In genomic region chr11:117081165-117082064, GRCm38 (mm10) we compare ENCODE assay signal across 8 mouse cellular contexts. TPM values are rescaled to one million over a fixed set of nuclear protein-coding genes. Genes with fewer than 3 reads are reported as not detected.
DNase-seq lines count a peak whose midpoint lies in the region; ATAC-seq and TF ChIP-seq lines count a peak whose summit lies in the region.

No protein-coding gene starts in this region.

- no peak overlapping the region for H3K4me3 ChIP-seq in bone marrow, adult 2 months (replicated peaks; ENCODE audit: control insufficient read depth, low read depth, low read length)
- H3K4me3 ChIP-seq in embryonic facial prominence, embryonic 15.5 days (replicated peaks), result 0 out of 2 replicates have a peak overlapping the region, but pooled peaks have one; percentile 6
- no peak overlapping the region for H3K4me3 ChIP-seq in limb, embryonic 15.5 days
- no peak overlapping the region for H3K4me3 ChIP-seq in midbrain, embryonic 16.5 days (ENCODE audit: low read depth, low read length)
- no peak overlapping the region for H3K4me3 ChIP-seq in spleen, adult 2 months (ENCODE audit: extremely low read depth, insufficient read depth, insufficient read length)

- H3K9ac ChIP-seq in embryonic facial prominence, embryonic 15.5 days, result no peak overlapping the region
- no peak overlapping the region for H3K9ac ChIP-seq in limb, embryonic 15.5 days
- peak overlapping the region; percentile 8; the same call in 1 of the 2 replicates for H3K9ac ChIP-seq in midbrain, embryonic 16.5 days (ENCODE audit: low read depth, low read length)

- peak overlapping the region; percentile 9; the same call in 1 of the 2 replicates for H3K27ac ChIP-seq in bone marrow, adult 2 months (ENCODE audit: control insufficient read depth, insufficient read depth, low read depth, low read length, poor library complexity)
- H3K27ac ChIP-seq in embryonic facial prominence, embryonic 15.5 days (replicated peaks), result peak overlapping the region; percentile 77
- peak overlapping the region; percentile 77 for H3K27ac ChIP-seq in limb, embryonic 15.5 days
- peak overlapping the region; percentile 38; the same call in 1 of the 2 replicates for H3K27ac ChIP-seq in midbrain, embryonic 16.5 days (ENCODE audit: low read length)
- peak overlapping the region; percentile 24; the same call in 1 of the 2 replicates for H3K27ac ChIP-seq in spleen, adult 2 months (ENCODE audit: insufficient read depth, low read length)

- H3K4me2 ChIP-seq in embryonic facial prominence, embryonic 15.5 days (replicated peaks), result peak overlapping the region; percentile 22
- peak overlapping the region; percentile 12; the same call in 1 of the 2 replicates for H3K4me2 ChIP-seq in limb, embryonic 15.5 days
- peak overlapping the region; percentile 41 for H3K4me2 ChIP-seq in midbrain, embryonic 16.5 days (ENCODE audit: low read length)

- peaks cover 4% of the 10 kb centered on the region for H3K4me1 ChIP-seq in bone marrow, adult 2 months (ENCODE audit: control insufficient read depth, insufficient read depth, low read length)
- peaks cover 57% of the 10 kb centered on the region for H3K4me1 ChIP-seq in embryonic facial prominence, embryonic 15.5 days
- peaks cover 51% of the 10 kb centered on the region for H3K4me1 ChIP-seq in limb, embryonic 15.5 days
- H3K4me1 ChIP-seq in midbrain, embryonic 16.5 days (ENCODE audit: control insufficient read depth, insufficient read depth, low read length), result peaks cover 22% of the 10 kb centered on the region
- H3K4me1 ChIP-seq in spleen, adult 2 months (ENCODE audit: control insufficient read depth, insufficient read depth, insufficient read length), result peaks cover 7% of the 10 kb centered on the region; the same call in 1 of the 2 replicates

- peak; percentile 58 for TF ChIP-seq CTCF in bone marrow, adult 2 months (IDR thresholded peaks at IDR 0.05; ENCODE audit: control insufficient read depth, insufficient read depth, low read length)
- TF ChIP-seq CTCF in spleen, adult 2 months (IDR thresholded peaks at IDR 0.05; ENCODE audit: extremely low read depth, insufficient read depth, insufficient read length, insufficient replicate concordance), result peak; percentile 47; the same call in 1 of the 2 replicates

- no peaks in the 10 kb centered on the region for H3K27me3 ChIP-seq in embryonic facial prominence, embryonic 15.5 days
- H3K27me3 ChIP-seq in limb, embryonic 15.5 days, result no peaks in the 10 kb centered on the region
- no peaks in the 10 kb centered on the region for H3K27me3 ChIP-seq in midbrain, embryonic 16.5 days (ENCODE audit: control insufficient read depth, insufficient read depth, low read depth, low read length)
- H3K27me3 ChIP-seq in spleen, adult 2 months (ENCODE audit: control insufficient read depth, insufficient read depth, low read length), result no peaks in the 10 kb centered on the region

- H3K9me3 ChIP-seq in embryonic facial prominence, embryonic 15.5 days (replicated peaks), result no peaks in the 10 kb centered on the region
- H3K9me3 ChIP-seq in limb, embryonic 15.5 days, result no peaks in the 10 kb centered on the region
- H3K9me3 ChIP-seq in midbrain, embryonic 16.5 days (replicated peaks; ENCODE audit: control insufficient read depth, low read length, poor library complexity, severe bottlenecking), result no peaks in the 10 kb centered on the region

- H3K36me3 ChIP-seq in embryonic facial prominence, embryonic 15.5 days, result peaks cover 29% of the 10 kb centered on the region
- peaks cover 37% of the 10 kb centered on the region for H3K36me3 ChIP-seq in limb, embryonic 15.5 days
- peaks cover 15% of the 10 kb centered on the region for H3K36me3 ChIP-seq in midbrain, embryonic 16.5 days (ENCODE audit: control insufficient read depth, insufficient read depth, low read length)
- H3K36me3 ChIP-seq in spleen, adult 2 months (ENCODE audit: control insufficient read depth, insufficient read depth, low read length), result peaks cover 17% of the 10 kb centered on the region

- peak; percentile 79 for ATAC-seq in embryonic facial prominence, embryonic 15.5 days (ENCODE audit: insufficient number of reproducible peaks, low FRiP score, low TSS enrichment, low read depth)
- peak; percentile 84 for ATAC-seq in limb, embryonic 15.5 days (ENCODE audit: insufficient number of reproducible peaks, low FRiP score, low TSS enrichment, low read depth)
- ATAC-seq in midbrain, embryonic 16.5 days, result peak; percentile 61; the same call in 1 of the 2 replicates

- WGBS in bone marrow, adult 2 months, result 22% methylated on average over 16 of the region's 16 CpGs
- WGBS in embryonic facial prominence, embryonic 15.5 days, result 28% methylated on average over 16 of the region's 16 CpGs
- 25% methylated on average over 16 of the region's 16 CpGs for WGBS in limb, embryonic 15.5 days
- WGBS in midbrain, embryonic 16.5 days, result 27% methylated on average over 16 of the region's 16 CpGs
- WGBS in spleen, adult 2 months, result 40% methylated on average over 16 of the region's 16 CpGs

- TF ChIP-seq POLR2A in bone marrow, adult 2 months (IDR thresholded peaks at IDR 0.05; ENCODE audit: borderline replicate concordance, control insufficient read depth, low read depth, low read length), result no peak
- TF ChIP-seq POLR2A in spleen, adult 2 months (IDR thresholded peaks at IDR 0.05; ENCODE audit: low read depth, low read length), result no peak

- DNase-seq in B cell, adult 2 months, result peak; percentile 70 to 72
- DNase-seq in heart, adult 9 months (ENCODE audit: low spot score in 2 of 2), result peak; percentile 94 to 96
- DNase-seq in kidney, adult 9 months, result peak; percentile 91
- DNase-seq in spleen, adult 2 months (ENCODE audit: low read depth in 1 of 2, low spot score in 2 of 2), result peak; percentile 33 to 34

RNA-seq across cellular contexts. Expression of gene Sec14l1, which starts 33.6 kb away (rescaled TPM):
- 13.5 and 22.8 TPM in 2 replicates for polyA plus RNA-seq in bone marrow, adult 2 months (2011; ENCODE audit: insufficient read depth, insufficient read length, low replicate concordance, missing spikeins)
- polyA plus RNA-seq in embryonic facial prominence, embryonic 15.5 days (2015; fragmentation: Nextera tagmentation; extraction: Ambion mirVana), result 61.4 and 69.3 TPM in 2 replicates
- 59.2 and 69.7 TPM in 2 replicates for polyA plus RNA-seq in limb, embryonic 15.5 days (2015; fragmentation: Nextera tagmentation; extraction: Ambion mirVana)
- 60.7 and 63.4 TPM in 2 replicates for polyA plus RNA-seq in midbrain, embryonic 16.5 days (2015; fragmentation: Nextera tagmentation; extraction: Ambion mirVana)
- polyA plus RNA-seq in spleen, adult 2 months (2012; rRNA removed), result 30.1 and 32.9 TPM in 2 replicates

Comparison
In these comparisons a context has a peak if more than half of its experiments do, and no peak if none do; other contexts are left out.
1. DNase-seq: peak in every context shown above with its lines; median percentile 95 in heart, adult 9 months; 91 in kidney, adult 9 months; 71 in B cell, adult 2 months; 34 in spleen, adult 2 months.
2. H3K27ac ChIP-seq: peak in every context shown above with its lines; median percentile 77 in embryonic facial prominence, embryonic 15.5 days; 77 in limb, embryonic 15.5 days; 38 in midbrain, embryonic 16.5 days; 24 in spleen, adult 2 months; 9 in bone marrow, adult 2 months.